Mouse (Mus musculus) spleen, embryonic (tissue): ENCODE measurements around the gene Ube2o.

Experiments
- CTCF ChIA-PET: fragments of 350-600 bp; sonication (Branson Sonifier 250); formaldehyde crosslinking; loops from one replicate; lab custom pipeline; 2022; lab: Charles Lee

The Ube2o gene

GRCm38 (mm10) chr11:116616438-116617118 lies 35.3 kb upstream of the Ube2o start:
- CTCF ChIA-PET = interaction anchor here (0.6 to 0.7 kb wide), 2 partner anchors 9 to 342 kb away, joined by 3 to 5 read pairs; partner anchors contain the start of gene Srp68

- CTCF ChIA-PET = interaction anchor here (1.0 kb wide), 1 partner anchor 8 kb away, joined by 5 read pairs; no protein-coding TSS in a partner anchor
Observed at GRCm38 (mm10) chr11:116615735-116616437, 34.6 kb upstream of the Ube2o start.

GRCm38 (mm10) chr11:116613234-116613633 lies 32.0 kb upstream of the Ube2o start:
- CTCF ChIA-PET = interaction anchor here (0.6 kb wide), 2 partner anchors 38 to 147 kb away, joined by 3 to 6 read pairs; partner anchors contain the start of gene Qrich2

- CTCF ChIA-PET = interaction anchor here (0.6 kb wide), 2 partner anchors 37 to 146 kb away, joined by 3 to 6 read pairs; partner anchors contain the start of gene Qrich2
Observed at GRCm38 (mm10) chr11:116612554-116612953, 31.3 kb upstream of the Ube2o start.

GRCm38 (mm10) chr11:116611883-116612282 lies 30.6 kb upstream of the Ube2o start:
- CTCF ChIA-PET = interaction anchor here (0.7 kb wide), 1 partner anchor 123 kb away, joined by 3 read pairs; no protein-coding TSS in a partner anchor

- CTCF ChIA-PET = interaction anchor here (0.7 kb wide), 2 partner anchors 14 to 168 kb away, joined by 3 to 6 read pairs; no protein-coding TSS in a partner anchor
Observed at GRCm38 (mm10) chr11:116611168-116611567, 29.9 kb upstream of the Ube2o start.

GRCm38 (mm10) chr11:116609965-116610630 lies 28.9 kb upstream of the Ube2o start:
- CTCF ChIA-PET = interaction anchor here (0.7 to 1.4 kb wide), 3 partner anchors 15 to 174 kb away, joined by 3 to 17 read pairs (median 3); no protein-coding TSS in a partner anchor

GRCm38 (mm10) chr11:116607717-116608116 lies 26.5 kb upstream of the Ube2o start:
- CTCF ChIA-PET = no interaction called here

- CTCF ChIA-PET = interaction anchor here (2.5 kb wide), 1 partner anchor 24 kb away, joined by 14 read pairs; the partner anchor contains the start of gene Rhbdf2
Observed at GRCm38 (mm10) chr11:116604097-116604496, 22.9 kb upstream of the Ube2o start.

- CTCF ChIA-PET = interaction anchor here (2.5 kb wide), 1 partner anchor 25 kb away, joined by 14 read pairs; the partner anchor contains the start of gene Rhbdf2
Observed at GRCm38 (mm10) chr11:116603339-116603738, 22.1 kb upstream of the Ube2o start.

- CTCF ChIA-PET = interaction anchor here (0.7 kb wide), 1 partner anchor 1147 kb away, joined by 3 read pairs; no protein-coding TSS in a partner anchor
Observed at GRCm38 (mm10) chr11:116602043-116602442, 20.8 kb upstream of the Ube2o start.

GRCm38 (mm10) chr11:116601166-116601565 lies 19.9 kb upstream of the Ube2o start:
- CTCF ChIA-PET = interaction anchor here (0.6 kb wide), 1 partner anchor 1140 kb away, joined by 3 read pairs; no protein-coding TSS in a partner anchor

GRCm38 (mm10) chr11:116599230-116599629 lies 18.0 kb upstream of the Ube2o start:
- CTCF ChIA-PET = interaction anchor here (1.1 kb wide), 1 partner anchor 10 kb away, joined by 3 read pairs; no protein-coding TSS in a partner anchor

GRCm38 (mm10) chr11:116598193-116598592 lies 16.9 kb upstream of the Ube2o start:
- CTCF ChIA-PET = interaction anchor here (0.7 to 1.1 kb wide), 2 partner anchors 11 to 52 kb away, joined by 3 read pairs; no protein-coding TSS in a partner anchor

- CTCF ChIA-PET = no interaction called here
Observed at GRCm38 (mm10) chr11:116596766-116597165, 15.5 kb upstream of the Ube2o start.

GRCm38 (mm10) chr11:116593345-116593744 lies 12.1 kb upstream of the Ube2o start:
- CTCF ChIA-PET = interaction anchor here (0.7 kb wide), 1 partner anchor 112 kb away, joined by 16 read pairs; no protein-coding TSS in a partner anchor

- CTCF ChIA-PET = interaction anchor here (0.7 to 0.9 kb wide), 2 partner anchors 17 to 581 kb away, joined by 3 to 17 read pairs; no protein-coding TSS in a partner anchor
Observed at GRCm38 (mm10) chr11:116592428-116592827, 11.2 kb upstream of the Ube2o start.

GRCm38 (mm10) chr11:116591621-116592020 lies 10.4 kb upstream of the Ube2o start:
- CTCF ChIA-PET = interaction anchor here (0.6 to 0.9 kb wide), 3 partner anchors 13 to 582 kb away, joined by 3 to 17 read pairs (median 3); no protein-coding TSS in a partner anchor

- CTCF ChIA-PET = no interaction called here
Observed at GRCm38 (mm10) chr11:116589574-116589973, 8.3 kb upstream of the Ube2o start.

GRCm38 (mm10) chr11:116589020-116589531 lies 7.8 kb upstream of the Ube2o start:
- CTCF ChIA-PET = no interaction called here
